Mouse (Mus musculus) lung, postnatal 25 days (tissue): ENCODE data around the gene Cdca5.

Experiments used
- DNase-seq: peaks from one replicate; pipeline ENCODE4 v3.0.0; 2022; ENCODE audit warnings: low spot score

The Cdca5 gene

DNA sequence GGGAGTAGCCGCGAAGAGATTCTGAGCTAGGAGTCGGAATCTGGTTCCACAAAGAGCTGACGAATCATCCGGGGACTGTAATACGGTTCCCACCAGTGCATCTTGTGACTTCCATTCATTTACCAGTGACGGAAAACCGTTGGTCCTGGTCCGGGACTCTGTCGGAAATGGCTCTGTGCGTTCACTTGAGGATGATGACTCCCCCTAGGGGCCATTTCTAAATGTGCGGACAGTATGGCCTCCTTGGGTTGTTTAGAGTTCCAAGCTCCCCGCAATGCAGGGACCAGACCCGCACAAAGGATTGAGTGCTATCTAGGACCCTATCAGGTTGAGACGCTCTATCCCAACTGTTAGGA, 56.6 kb downstream of the Cdca5 start, which contains the start of gene Arl2:
TSS of gene Arl2 (minus strand) at position 155 of the 356 bp plus-strand sequence.
- peak; percentile 89 for DNase-seq
